Mouse (Mus musculus): ENCODE results near the gene Ptrh2. TPM values are rescaled to one million over a fixed set of nuclear protein-coding genes. Genes with fewer than 3 reads are reported as not detected.

Ptrh2 gene
- total RNA-seq, 2 experiments from 2014 or later, result 17.7 to 19.0 TPM

- no peak for DNase-seq
These were observed 15.6 kb upstream of the Ptrh2 start for GRCm38 (mm10) chr11:86668169-86668568.

GRCm38 (mm10) chr11:86671041-86671675 lies 12.6 kb upstream of the Ptrh2 start:
- DNase-seq, result no peak

GRCm38 (mm10) chr11:86672772-86673171 lies 11.0 kb upstream of the Ptrh2 start:
- DNase-seq, result no peak

GRCm38 (mm10) chr11:86675520-86675919 lies 8.3 kb upstream of the Ptrh2 start:
- no peak for DNase-seq

GRCm38 (mm10) chr11:86678957-86679356 lies 4.8 kb upstream of the Ptrh2 start:
- DNase-seq, result no peak

GRCm38 (mm10) chr11:86680729-86681128 lies 3.1 kb upstream of the Ptrh2 start:
- DNase-seq, result no peak

- DNase-seq, result no peak
These were observed 2.4 kb upstream of the Ptrh2 start for GRCm38 (mm10) chr11:86681423-86681822.

GRCm38 (mm10) chr11:86682861-86683260 lies 924 bp upstream of the Ptrh2 start:
- DNase-seq, result no peak

- DNase-seq, result no peak
These were observed 584 bp downstream of the Ptrh2 start for GRCm38 (mm10) chr11:86684126-86685012.

- DNase-seq, result no peak
These were observed 1.6 kb downstream of the Ptrh2 start for GRCm38 (mm10) chr11:86685366-86685765.

- no peak for DNase-seq
These were observed 6.6 kb downstream of the Ptrh2 start for GRCm38 (mm10) chr11:86690383-86690782.

GRCm38 (mm10) chr11:86691482-86691881 lies 7.7 kb downstream of the Ptrh2 start:
- no peak for DNase-seq

- DNase-seq, result no peak
These were observed 8.2 kb downstream of the Ptrh2 start for GRCm38 (mm10) chr11:86691956-86692355.

GRCm38 (mm10) chr11:86692546-86692945 lies 8.8 kb downstream of the Ptrh2 start:
- no peak for DNase-seq

- DNase-seq, result no peak
These were observed 11.7 kb downstream of the Ptrh2 start for GRCm38 (mm10) chr11:86695461-86695860.

GRCm38 (mm10) chr11:86701151-86701550 lies 17.4 kb downstream of the Ptrh2 start:
- no peak for DNase-seq

- DNase-seq, result no peak
These were observed 30.8 kb downstream of the Ptrh2 start for GRCm38 (mm10) chr11:86714606-86715005.

- DNase-seq, result no peak
These were observed 33.7 kb downstream of the Ptrh2 start for GRCm38 (mm10) chr11:86717306-86718065.

- no peak for DNase-seq
These were observed 34.6 kb downstream of the Ptrh2 start for GRCm38 (mm10) chr11:86718369-86718768.

GRCm38 (mm10) chr11:86719390-86719789 lies 35.6 kb downstream of the Ptrh2 start:
- DNase-seq, result no peak

GRCm38 (mm10) chr11:86724004-86724403 lies 40.2 kb downstream of the Ptrh2 start:
- no peak for DNase-seq

GRCm38 (mm10) chr11:86724982-86725381 lies 41.2 kb downstream of the Ptrh2 start:
- peak; percentile 46 for DNase-seq

GRCm38 (mm10) chr11:86725607-86726006 lies 41.8 kb downstream of the Ptrh2 start:
- DNase-seq, result no peak
